Mouse (Mus musculus) adrenal gland (tissue): ENCODE measurements around the gene Ncoa3.

Source experiments
- intact Hi-C: fragments of 180-260 bp; cut with DNase I; formaldehyde crosslinking; loops from one replicate; pipeline ENCODE4 v1.15.1; 2025

The Ncoa3 gene

DNA sequence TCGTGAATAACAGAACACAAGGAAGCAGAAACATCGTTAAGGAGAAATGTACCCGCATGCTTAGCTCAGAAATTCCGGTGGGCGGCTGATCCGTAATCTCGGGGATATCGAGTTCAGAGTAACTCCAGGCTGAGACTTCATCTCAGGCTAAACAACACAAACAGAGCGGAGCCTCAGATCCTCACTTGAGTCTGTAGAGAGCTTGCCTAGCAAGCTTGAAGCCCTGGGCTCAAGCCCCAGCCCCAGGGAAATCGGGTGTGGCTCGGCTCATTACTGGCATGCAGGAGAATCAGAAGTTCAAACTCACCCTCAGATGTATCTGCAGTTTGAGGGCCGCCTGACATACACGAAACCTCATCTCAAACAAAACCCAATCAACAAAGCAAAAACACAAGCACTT lies 22.5 kb upstream of the Ncoa3 start:
- intact Hi-C loops: no loop called here

DNA sequence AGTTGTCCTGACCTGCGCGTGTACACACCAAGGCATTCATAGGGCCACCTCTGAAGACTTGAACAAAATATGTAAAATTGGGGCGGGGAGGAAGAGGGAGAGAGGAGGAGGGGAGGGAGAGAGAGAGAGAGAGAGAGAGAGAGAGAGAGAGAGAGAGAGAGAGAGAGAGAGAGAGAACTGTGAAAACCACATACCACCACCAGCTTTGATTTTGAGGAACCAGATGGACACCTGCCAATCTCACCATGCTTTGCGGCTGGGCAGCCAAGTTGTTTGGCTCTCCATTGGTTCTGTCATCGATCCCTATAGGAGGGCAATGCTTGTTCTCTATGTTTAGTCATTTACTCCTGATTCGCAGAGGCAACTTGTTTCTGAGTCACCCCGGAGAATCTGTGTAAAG lies 21.7 kb upstream of the Ncoa3 start:
- intact Hi-C loops: no loop called here

DNA sequence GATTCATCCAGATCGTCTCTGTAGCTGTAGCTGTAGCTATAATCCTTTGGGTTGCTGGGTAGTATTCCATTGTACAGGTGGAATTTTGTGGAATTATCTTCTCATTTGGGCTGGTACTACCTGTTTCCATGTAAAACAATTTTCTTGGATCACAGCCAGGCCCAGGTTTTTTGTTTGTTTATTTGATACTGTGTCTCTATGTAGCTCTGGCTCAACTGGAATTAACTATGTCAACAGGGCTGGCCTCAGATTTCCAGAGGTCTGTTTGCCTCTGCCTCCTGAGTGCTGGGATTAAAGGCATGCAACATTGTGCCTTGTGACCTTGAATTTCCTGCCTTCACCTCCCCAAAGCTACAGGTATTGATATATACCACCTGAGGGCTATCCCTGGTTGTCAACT lies 18.1 kb upstream of the Ncoa3 start:
- intact Hi-C loops: no loop called here

DNA sequence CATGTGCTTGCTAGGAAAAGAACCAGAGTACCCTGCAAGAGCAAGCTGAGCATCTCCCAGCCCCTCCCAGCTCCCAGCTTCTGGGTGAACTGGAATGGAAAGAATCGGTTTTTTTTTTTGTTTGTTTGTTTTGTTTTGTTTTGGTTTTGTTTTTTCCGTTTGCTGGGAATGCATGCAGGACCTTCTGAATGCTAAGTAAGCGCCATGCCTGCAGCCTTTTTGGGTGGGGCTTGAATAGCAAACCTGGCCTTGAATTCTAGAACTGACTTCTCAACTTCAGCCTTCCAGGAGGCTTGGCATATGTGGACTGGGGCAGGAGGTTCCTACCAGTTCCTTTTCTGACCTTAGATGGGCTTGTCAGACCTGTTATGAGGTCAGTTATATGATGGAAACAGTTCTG lies 16.2 kb upstream of the Ncoa3 start:
- intact Hi-C loops: no loop called here

DNA sequence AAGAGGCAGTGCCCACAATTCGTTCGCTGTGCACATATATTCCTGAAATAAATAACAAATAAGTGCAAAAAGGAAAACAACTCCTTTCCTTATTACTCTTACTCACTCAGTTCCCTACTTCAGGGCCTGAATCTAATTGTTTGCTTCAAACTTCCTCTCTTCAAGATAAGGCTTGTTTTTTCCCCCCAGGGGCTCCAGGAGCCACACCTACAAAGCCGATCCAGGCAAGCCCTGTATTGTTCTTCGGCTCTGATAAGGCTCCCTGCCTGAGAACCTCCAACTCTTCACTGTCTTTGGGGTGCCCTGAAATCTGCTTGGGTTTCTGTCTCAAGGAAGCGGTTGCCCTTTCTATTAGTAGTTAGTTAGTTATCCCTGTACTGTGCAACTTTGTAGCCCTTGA lies 15.6 kb upstream of the Ncoa3 start:
- intact Hi-C loops: no loop called here

DNA sequence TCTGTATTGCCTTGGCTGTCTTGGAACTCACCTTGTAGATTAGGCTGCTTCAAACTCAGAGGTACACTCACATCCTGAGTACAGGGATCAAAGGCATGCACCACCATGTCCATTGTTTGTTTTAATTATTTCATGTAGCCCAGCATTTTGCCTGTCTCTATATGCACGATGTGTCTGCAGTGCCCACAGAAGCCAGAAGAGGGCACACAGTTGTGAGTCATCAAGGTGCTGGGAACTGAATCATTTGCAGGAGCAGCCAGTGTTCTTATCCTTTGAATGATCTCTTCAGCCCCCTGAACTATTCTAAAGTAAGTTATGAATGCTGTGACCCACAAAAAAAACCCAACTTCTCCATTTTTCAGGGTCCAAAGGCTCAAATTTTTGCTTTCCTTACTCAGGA lies 14.3 kb upstream of the Ncoa3 start:
- intact Hi-C loops: no loop called here

DNA sequence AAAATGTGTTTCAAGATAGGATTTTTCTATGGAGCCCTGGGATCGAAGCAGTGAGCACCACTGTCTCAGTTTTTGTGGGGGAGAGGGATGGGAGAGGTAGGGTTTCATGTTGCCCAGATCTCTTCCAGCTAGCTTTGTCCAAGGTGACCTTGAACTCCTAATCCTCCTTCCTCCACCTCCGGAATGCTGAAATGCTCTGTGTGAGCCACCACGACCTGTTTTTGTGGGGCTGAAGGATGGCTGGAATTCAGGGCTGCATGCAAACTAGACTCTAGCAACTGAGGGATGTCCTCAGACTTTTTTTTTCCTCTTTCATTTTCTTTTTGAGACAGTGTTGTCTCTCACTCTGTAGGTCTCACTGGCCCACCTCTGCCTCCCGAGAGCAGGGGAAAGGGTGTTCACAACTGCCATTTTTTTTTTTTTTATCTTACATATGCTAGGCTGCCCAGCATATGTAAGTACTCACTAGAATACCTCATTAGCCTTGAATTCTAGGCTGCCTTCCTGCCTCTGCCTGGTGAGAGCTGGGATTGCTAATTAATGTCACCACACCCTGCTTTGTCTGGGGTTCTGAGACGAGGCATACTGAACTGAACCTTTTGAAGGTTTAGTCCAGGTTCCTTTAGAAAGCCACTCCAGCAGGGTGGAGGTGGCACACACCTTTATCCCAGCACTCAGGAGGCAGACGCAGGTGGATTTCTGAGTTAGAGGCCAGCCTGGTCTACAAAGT lies 11.0 kb upstream of the Ncoa3 start:
- intact Hi-C loops: no loop called here

DNA sequence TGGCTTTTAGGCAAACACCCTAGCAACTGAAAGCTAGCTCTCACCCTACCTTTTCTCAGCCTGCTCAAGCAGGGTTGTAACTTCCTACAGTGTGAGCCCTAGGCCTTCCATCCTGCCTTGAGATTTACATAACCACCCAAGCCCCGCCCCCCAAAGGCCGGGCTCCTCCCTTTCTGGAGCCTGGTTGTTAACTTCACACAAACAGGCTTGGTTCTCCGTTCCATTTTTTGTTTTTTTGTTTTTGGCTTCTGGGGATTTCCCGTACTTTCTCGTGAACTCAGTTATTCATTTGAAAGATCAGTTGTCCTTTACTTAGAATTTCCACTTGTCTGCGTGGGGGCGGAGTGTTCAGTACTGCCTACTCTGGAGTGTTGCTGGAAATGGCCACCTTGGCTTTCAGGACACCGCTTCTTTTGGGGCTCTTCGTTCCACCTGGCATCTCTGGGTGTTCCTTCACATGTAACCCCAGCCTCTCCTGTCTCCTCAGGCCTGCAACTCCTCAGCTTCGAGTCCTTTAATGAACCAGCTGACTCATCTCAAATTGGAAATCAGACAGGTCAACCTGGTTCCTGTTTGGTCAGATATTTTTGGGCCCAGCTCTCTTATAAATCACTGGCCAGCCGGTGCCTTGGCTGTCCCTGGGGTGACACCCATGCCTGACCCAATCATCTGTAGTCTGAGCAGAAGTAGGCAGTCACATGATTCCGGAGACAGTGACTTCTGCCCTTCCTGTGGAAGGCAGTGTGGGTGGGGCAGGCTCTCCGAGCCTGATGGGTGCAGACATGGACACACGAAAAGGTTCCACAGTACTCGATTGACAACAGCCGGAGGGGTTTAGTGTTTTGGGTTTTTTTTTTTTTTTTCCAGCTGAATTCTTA lies 9.7 kb upstream of the Ncoa3 start:
- intact Hi-C loops: no loop called here

DNA sequence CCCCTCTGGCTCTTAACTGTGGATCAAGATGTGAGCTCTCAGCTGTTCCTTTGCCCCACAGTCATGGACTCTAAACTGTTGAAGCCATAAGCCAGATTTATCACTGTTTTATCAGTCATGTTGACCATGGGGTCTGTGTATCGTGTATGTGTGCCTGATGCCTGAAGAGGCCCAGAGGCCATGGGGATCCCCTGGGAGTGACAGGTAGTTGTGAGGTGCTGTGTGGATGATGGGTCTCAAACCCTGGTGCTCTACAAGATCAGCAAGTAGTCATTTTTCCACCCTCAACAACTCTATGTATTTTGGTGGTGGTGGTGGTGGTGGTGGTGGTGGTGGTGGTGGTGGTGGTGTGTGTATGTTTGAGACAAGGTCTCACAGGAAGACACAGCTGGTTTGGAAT lies 8.1 kb upstream of the Ncoa3 start:
- intact Hi-C loops: no loop called here

DNA sequence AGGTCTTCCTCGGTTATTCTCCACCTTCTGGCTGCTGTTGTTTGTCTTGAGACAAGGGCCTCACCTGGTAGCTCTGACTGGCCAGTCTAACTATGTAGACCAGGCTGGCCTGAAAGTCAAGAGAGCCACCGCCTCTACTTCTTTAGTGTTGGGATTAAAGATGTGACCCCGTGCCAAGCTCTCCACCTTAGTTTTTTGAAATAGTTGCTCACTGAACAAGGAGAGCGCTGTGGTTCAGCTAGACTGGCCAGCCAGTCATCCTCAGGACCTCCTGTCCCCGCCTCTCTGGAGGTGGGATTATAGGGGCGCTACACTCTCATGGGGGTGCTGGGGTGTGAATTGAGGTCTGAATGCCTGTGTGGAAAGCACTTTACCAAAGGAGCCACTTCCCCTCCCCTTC lies 7.5 kb upstream of the Ncoa3 start:
- intact Hi-C loops: no loop called here

DNA sequence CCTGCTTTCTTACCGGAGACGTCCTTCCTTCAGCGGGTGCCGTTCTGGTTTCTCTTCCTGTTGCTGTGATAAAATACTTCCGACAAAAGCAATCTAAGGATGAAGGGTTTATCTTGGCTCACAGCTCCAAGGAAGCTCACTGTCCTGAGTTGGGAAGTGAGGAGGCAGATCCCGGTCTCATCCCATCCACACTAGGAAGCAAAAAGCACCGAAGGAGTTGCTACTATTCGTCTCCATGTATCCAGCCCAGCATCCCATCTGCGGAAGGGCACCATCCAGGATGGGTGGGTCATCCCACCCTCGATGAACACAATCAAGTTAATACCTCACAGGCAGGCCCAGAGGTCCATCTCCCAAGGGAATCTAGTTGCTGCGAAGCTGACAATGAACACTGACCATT lies 6.9 kb upstream of the Ncoa3 start:
- intact Hi-C loops: no loop called here

DNA sequence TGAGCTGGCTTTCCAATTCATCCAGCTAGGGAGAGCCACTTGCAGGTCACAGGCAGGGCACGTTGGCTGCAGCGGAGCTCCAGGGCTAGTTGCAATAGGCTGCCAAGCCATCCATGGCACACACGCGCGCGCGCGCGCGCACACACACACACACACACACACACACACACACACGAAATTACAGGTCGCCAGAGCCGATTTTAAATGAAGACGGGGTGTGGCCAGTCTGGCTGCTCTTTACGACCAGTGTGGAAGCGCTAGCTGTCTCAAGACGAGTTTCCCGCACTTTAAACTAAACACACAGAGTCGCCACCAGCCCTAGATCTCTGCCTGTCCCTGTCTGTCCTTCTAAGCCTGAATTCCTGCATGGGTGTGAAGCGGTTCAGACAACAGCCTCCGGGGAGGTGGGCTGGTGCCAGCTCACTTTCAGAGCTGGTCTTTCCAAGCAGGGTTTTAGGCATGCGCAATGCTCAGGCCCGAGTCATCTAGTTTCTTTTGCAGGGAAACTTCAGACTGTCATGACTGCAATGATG lies 5.4 kb upstream of the Ncoa3 start:
- intact Hi-C loops: no loop called here

DNA sequence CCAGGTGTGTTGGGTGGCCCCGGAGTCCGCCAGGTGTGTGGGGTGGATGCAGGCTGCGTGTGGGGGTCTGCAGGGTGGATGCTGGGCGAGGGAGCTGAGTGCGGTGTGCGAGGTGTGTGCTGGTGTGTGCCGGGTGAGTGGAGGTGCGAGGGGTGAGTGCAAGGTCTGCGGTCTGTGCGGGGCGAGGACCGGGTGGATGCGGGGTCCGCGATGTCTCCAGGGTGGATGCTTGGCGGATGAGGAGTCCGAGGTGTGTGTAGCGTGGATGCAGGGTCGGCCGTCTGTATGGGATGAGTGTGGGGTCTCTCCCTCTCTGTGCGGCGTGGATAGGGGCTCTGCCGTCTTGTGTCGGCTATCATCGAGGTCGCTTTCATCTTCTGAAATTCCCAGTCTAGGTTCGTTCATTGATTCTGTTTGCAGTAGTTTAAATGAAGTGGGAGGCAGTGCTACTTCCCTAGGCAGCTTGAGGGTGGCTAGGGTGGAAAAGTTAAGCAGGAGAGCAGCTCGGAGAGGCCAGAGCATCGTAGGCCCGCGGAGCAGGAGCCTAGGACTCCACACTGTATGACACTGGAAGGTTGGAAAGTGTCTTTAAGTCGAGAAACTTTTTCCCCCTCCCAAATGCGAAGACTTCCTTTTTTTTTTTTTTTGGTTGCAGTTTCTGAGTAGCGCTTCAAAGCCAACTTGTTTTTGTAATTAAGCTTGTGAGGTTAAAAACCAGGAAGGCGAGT lies 901 bp downstream of the Ncoa3 start:
- intact Hi-C loops: loop anchor here (5.0 kb wide), 1 partner anchor 66 kb away; no protein-coding TSS in a partner anchor

DNA sequence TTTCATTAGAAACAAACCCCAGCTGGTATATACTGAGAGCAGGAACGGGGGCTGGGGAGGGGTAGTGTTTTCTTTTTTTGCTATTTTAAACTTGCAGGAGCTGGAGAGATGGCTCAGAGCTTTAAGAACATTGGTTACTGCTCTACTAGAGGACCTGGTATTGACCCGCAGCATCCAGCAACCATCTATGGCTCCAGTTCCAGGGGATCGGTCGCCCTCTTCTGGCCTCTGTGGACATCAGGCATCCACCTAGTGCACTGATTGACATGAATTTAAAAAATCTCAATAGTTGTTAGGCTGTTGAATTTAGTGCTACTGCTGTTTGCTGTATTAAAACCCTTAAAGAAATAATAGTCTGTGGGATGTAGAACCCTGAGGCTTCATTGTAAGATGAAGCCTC lies 1.9 kb downstream of the Ncoa3 start:
- intact Hi-C loops: loop anchor here (2.0 to 5.0 kb wide), 2 partner anchors 42 to 67 kb away; no protein-coding TSS in a partner anchor

DNA sequence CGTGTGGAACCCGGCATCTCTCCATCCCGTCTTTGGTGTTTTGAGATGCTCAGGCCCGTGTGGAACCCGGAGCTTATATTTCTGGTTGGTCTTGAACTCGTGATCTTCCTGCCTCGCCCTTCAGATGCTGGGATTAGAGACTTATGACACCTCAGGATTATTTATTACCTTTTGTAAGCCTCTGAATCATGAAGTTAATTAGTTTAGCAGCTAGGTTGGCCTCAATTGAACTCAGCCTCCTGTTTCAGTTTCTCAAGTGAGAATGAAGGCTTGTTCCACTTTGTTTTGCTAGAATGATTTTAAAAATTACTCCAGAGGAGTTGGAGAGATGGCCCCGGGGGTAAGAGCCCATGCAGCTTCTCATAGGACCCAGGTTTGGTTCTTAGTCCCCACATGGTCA lies 3.3 kb downstream of the Ncoa3 start:
- intact Hi-C loops: loop anchor here (2.0 kb wide), 1 partner anchor 41 kb away; no protein-coding TSS in a partner anchor

DNA sequence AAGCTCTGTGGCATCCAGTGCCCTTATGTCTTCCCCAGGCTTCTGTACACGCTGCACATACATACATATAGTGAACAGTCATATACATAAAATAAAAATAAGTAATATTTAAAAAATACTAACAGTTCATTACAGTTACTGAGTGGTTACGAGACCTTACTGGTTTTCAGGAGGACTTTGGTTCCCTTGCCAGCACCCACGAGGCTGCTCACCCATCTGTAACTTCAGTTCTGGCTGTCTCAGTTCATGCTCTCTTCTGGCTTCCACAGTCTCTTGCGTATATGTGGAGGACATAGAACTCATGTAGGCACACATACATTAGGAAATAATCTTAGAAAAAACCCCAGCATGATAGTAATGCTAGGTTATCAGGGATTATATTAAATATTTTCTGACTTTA lies 3.7 kb downstream of the Ncoa3 start:
- intact Hi-C loops: no loop called here

DNA sequence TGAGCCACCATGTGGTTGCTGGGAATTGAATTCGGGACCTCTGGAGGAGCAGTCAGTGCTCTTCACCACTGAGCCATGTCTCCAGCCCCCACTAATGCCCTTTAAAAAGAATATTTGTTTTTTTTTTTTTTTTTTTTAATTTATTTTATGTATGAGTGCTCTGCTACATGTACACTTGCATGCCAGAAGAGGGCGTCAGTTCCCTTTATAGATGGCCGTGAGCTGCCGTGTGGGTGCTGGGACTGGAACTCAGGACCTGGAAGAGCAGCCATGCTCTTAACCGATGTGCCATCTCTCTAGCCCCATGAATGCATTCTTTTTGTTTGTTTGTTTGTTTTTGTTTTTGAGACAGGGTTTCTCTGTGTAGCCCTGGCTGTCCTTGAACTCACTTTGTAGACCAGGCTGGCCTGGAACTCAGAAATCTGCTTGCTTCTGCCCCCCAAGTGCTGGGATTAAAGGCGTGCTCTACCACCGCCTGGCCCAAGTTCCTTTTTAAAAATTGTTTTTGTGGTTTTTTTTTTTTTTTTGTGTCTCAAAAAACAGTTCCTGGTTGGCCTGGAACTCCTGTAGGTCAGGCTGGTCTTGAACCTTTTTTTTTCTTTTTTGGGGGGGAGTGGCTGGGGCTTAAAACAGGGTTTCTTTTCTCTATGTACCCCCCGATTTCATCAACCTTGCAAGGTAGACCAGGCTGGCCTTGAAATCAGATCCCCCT lies 5.0 kb downstream of the Ncoa3 start:
- intact Hi-C loops: no loop called here

DNA sequence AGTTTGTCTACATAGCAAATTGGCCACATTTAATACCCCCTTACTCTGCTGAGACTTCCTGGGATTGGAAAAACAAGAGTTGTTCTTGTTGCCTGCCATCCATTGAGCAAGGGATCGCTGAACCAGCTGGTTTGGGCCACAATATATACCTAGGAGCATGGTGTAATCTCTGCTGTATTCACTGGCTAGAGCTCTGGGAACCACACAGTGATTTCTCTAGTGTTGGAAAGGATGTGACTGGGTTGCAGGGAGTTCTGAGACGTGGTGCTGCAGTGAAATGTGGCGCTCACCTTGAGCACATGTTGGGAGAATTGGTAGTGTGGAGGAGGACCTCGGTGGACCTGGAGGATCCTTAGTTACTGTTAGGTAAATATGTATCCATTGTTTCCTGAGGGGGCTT lies 6.5 kb downstream of the Ncoa3 start:
- intact Hi-C loops: no loop called here

DNA sequence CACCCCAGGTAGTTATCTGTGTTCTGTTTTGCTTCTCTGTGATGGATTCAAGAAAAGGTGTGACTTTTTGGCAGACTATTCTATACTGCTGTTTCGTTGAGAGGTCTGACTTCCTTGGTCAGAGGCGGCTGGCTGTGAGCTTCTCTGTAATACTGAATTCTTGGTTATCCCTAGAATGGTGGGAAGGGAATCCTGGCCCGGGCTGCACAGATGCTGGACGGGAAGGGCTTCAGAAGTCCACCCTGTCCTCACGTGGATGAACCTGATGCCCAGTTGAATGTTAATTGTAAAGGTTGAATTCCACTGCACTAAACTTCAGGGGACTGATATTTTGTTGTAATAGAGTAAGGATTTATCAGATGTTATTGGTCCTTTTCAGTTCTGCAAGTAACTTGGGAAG lies 7.4 kb downstream of the Ncoa3 start:
- intact Hi-C loops: no loop called here

DNA sequence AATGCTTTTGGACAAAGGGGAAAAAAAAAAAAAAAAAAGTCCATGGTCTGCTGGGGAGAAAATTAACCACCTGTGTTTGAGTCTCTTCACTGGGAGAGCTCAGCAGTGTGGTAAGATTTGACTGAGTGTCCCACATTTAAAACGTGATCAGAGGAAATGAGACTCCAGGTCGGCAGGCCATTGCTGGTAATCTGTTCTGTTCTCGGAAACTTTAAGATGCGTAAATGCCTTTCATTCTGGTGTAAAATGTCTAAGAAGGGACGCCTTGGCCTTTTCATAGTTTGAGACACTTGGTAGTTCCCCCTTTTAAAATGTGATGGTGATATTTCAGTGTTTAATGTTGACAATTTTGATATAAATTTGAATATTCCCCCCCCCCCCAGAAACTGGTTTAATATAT lies 7.8 kb downstream of the Ncoa3 start:
- intact Hi-C loops: no loop called here

DNA sequence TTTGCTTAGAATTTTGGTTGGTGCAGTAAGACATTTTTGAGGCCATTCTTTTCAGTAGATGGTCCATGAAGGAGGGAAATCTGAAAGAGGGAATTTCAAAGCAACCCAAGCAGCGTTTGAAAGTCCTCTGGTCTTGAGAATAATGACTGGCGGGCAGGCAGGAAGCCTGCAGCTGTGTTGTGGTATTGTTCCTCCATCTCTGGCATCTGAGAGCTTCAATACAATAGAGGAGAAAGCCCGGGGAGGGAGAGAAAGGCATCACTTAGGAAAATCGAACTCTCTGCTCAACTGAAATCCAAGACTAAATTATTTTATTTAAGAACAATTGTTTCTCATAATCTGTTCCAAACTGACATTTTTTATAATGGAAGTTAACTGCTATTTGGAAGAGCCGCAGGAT lies 8.3 kb downstream of the Ncoa3 start:
- intact Hi-C loops: no loop called here
